Mouse (Mus musculus) limb, embryonic 14.5 days (tissue): Measurements from ENCODE around the gene Sgca. TPM values are rescaled to one million over a fixed set of nuclear protein-coding genes. Genes with fewer than 3 reads are reported as not detected.
"Not testable (repeated sequence)": the region's sequence is repeated elsewhere in the genome, so short reads cannot be mapped to it uniquely, and the experiment has no call there.

Source experiments
- ATAC-seq: fragments of 200-750 bp; cut with Nextera tagmentation; 2 replicates; pipeline ENCODE4 v1.8.0; 2017; ENCODE audit warnings: low read depth, moderate number of reproducible peaks, moderate TSS enrichment; ENCODE audit not compliant: low FRiP score
- DNase-seq: peaks from one replicate; pipeline ENCODE4 v3.0.0-alpha.2; 2015; ENCODE audit warnings: low spot score
- H3K27ac ChIP-seq: fragments of 300-500 bp; sonication (generic); replicated peaks from 2 replicates; pipeline ENCODE4 v1.5.1; 2014; ENCODE audit warnings: low read depth, mild to moderate bottlenecking, low read length, moderate library complexity, mixed read lengths
- H3K27me3 ChIP-seq: fragments of 300-500 bp; sonication (generic); 2 replicates; pipeline ENCODE4 v1.6.1; 2014; ENCODE audit warnings: low read length, mixed read lengths; ENCODE audit not compliant: control insufficient read depth, insufficient read depth
- H3K36me3 ChIP-seq: fragments of 300-500 bp; sonication (generic); 2 replicates; pipeline ENCODE4 v1.6.1; 2014; ENCODE audit warnings: mild to moderate bottlenecking, low read length, moderate library complexity, mixed read lengths; ENCODE audit not compliant: control insufficient read depth, insufficient read depth
- H3K4me1 ChIP-seq: fragments of 300-500 bp; sonication (generic); 2 replicates; pipeline ENCODE4 v1.6.1; 2014; ENCODE audit warnings: antibody characterized with exemption, low read length, mixed read lengths; ENCODE audit not compliant: control insufficient read depth, insufficient read depth
- H3K4me2 ChIP-seq: fragments of 300-500 bp; sonication (generic); replicated peaks from 2 replicates; pipeline ENCODE4 v1.6.1; 2014; ENCODE audit warnings: low read depth, mild to moderate bottlenecking, low read length, moderate library complexity; ENCODE audit not compliant: severe bottlenecking
- H3K4me3 ChIP-seq: fragments of 300-500 bp; sonication (generic); replicated peaks from 2 replicates; pipeline ENCODE4 v1.5.1; 2014; ENCODE audit warnings: low read length
- H3K9ac ChIP-seq: fragments of 300-500 bp; sonication (generic); 2 replicates; pipeline ENCODE4 v1.6.1; 2014; ENCODE audit warnings: mild to moderate bottlenecking, low read depth, low read length, moderate library complexity; ENCODE audit not compliant: severe bottlenecking
- H3K9me3 ChIP-seq: fragments of 300-500 bp; sonication (generic); 2 replicates; pipeline ENCODE4 v1.6.1; 2016; ENCODE audit warnings: low read length; ENCODE audit not compliant: control insufficient read depth
- POLR2A ChIP-seq: fragments of 200-500 bp; IDR thresholded peaks from 2 replicates; pipeline ENCODE4 v1.8.0; 2012; ENCODE audit warnings: inconsistent platforms, mild to moderate bottlenecking, moderate library complexity, borderline replicate concordance; ENCODE audit not compliant: insufficient read depth, insufficient read length; ENCODE audit errors: extremely low read depth
- WGBS: fragments of 180-500 bp; shearing (Covaris S2); extraction: QIAGEN DNeasy Blood & Tissue Kit; methylation state at CpG from one replicate; pipeline ENCODE4 v1.1.7; 2014; 5-methylcytosine and 5-hydroxymethylcytosine counted together
- polyA plus RNA-seq, 2 experiments: library from polyadenylated mRNA; depleted of rRNA in 1 of 2; stranded (reverse) in 1 of 2; unstranded in 1 of 2; fragments of >200 nt; fragmentation: Nextera tagmentation in 1 of 2; extraction: Ambion mirVana in 1 of 2; gene quantifications; 2 replicates each; pipeline versions ENCODE4 v1.2.1 to v1.2.3; 2012 to 2014

Sgca gene
- polyA plus RNA-seq, 2 experiments = 10.2 to 32.9 TPM

DNA sequence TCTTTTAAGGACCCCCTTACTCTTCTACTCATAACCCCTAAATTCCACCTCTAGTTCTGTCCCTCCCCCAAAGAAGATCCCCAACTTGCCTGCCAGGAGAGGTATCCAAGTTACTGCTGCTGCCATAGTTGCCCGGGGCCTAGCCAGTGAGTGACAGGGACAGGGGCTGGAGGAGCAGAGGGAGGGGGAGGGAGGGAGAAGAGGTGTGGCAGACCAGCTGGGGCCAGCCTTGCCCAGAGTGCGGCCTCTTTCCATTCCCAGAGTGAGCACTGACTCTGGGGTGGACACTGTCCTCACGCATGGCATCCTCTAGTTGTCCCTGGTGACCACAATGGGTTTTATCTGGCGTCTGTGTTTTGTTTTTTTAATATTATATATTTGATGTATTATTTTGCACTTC, 2.8 kb downstream of the Sgca start:
- H3K4me1 ChIP-seq = peaks cover 2% of the 10 kb centered on the region; the same call in 1 of the 2 replicates
- no peak for TF ChIP-seq POLR2A
- no peak for DNase-seq
- H3K27ac ChIP-seq = no peak overlapping the region
- WGBS = 56% methylated on average over 4 of the region's 4 CpGs
- H3K4me3 ChIP-seq = no peak overlapping the region
- no peak overlapping the region for H3K9ac ChIP-seq
- H3K36me3 ChIP-seq = no peaks in the 10 kb centered on the region
- H3K27me3 ChIP-seq = no peaks in the 10 kb centered on the region
- peak; percentile 56 for ATAC-seq
- H3K9me3 ChIP-seq = no peaks in the 10 kb centered on the region
- H3K4me2 ChIP-seq = no peak overlapping the region

DNA sequence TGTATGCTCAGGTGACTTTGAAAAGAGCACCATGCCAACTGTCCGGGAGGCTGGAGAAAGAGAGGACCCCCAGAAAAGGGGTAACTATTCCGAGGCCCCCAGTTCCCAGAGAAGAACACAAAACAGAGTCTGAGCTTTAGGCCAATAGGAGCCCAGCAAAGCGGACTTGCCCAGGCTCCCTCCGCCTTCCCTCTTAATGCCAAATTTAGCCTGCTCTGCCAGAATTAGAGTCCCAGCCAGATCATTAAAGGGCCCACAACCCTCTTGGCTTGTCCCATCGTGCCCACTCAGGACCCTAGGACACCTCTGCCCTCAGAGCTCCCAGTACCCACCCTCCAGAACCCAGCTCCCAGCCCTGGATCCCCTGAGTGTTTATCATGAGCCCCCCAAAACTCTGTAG, 3.2 kb downstream of the Sgca start:
- H3K4me3 ChIP-seq = no peak overlapping the region
- no peaks in the 10 kb centered on the region for H3K9me3 ChIP-seq
- no peaks in the 10 kb centered on the region for H3K4me1 ChIP-seq
- H3K9ac ChIP-seq = no peak overlapping the region
- no peak overlapping the region for H3K4me2 ChIP-seq
- WGBS = 58% methylated on average over 5 of the region's 5 CpGs
- TF ChIP-seq POLR2A = no peak
- no peak overlapping the region for H3K27ac ChIP-seq
- DNase-seq (no peak), ATAC-seq (no peak)
- H3K36me3 ChIP-seq = no peaks in the 10 kb centered on the region
- H3K27me3 ChIP-seq = no peaks in the 10 kb centered on the region

DNA sequence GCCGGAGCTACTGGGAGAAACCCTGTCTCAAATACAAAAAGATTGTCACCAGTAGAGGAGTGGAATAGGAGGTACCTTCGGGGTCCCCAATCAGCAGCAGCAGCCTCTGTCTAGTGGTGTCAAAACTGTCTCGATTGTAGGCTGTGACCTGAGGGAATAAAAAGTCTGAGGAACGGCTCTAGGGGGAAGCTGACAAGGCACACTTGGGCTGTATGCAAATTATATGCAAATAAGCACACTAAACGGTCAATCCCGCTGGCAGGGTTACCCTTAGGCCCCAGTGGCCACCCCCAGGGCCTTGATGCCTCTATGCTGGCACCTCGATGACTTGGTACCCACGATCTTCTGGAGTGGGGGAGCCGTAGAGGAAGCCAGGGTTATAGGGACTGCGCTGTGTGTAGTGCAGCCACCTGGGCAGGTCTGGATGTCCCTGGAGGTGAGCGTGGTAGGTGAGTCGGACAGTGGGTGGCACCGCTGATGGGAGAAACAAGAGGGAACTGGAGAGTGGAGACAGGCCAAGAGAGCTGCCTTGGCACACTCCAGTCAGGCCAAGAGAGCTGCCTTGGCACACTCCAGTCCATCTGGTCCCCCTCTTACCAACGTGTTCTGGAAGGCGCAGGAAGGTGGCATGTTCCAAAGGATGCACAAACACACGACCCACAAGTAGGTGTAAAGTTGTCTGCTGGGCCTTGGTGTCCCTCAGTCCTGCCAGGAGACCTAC, 4.1 kb downstream of the Sgca start:
- Histone ChIP-seq H3K4me2 (no peak overlapping the region), H3K36me3 (no peaks in the 10 kb centered on the region), H3K9me3 (no peaks in the 10 kb centered on the region), H3K4me1 (no peaks in the 10 kb centered on the region), H3K27ac (no peak overlapping the region), H3K4me3 (no peak overlapping the region), H3K9ac (peak overlapping the region; percentile 21; the same call in 1 of the 2 replicates), H3K27me3 (no peaks in the 10 kb centered on the region)
- no peak for TF ChIP-seq POLR2A
- ATAC-seq (no peak), DNase-seq (no peak)
- 66% methylated on average over 16 of the region's 16 CpGs for WGBS

DNA sequence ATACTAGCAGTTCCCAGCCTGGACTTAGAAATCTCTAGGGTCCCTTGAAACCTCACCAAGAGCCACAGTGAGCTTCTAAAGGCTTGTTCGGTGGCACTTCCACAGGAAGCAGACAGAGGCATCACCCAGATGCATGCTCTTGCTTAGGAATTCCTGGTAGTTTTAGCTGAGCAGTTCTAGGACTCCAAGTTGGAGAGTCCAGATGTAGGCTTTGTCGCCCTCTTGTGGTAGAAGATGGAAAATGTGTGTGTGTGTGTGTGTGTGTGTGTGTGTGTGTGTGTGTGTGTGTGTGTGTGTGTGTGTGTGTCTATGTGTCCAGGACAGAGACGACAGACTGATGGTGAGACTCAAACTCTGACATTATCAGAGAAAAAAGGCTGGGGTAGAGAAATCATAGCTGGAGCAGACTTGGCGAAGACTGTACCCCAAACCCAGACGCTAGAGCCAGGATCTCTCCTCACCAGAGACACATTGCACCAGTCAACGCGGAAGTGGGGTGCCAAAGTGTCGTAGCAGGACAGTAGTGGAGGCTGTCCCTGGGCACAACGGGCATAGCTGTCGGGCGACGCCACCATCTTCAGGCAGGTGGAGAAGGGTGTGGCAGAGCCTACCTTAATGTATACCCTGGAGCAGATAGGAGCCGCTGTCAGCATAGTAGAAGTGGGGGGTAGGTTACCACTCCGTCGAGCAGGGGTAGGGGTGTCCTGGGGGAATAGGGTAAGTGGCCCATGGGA, 5.8 kb downstream of the Sgca start:
- ATAC-seq = peak; percentile 56; the same call in 1 of the 2 replicates

DNA sequence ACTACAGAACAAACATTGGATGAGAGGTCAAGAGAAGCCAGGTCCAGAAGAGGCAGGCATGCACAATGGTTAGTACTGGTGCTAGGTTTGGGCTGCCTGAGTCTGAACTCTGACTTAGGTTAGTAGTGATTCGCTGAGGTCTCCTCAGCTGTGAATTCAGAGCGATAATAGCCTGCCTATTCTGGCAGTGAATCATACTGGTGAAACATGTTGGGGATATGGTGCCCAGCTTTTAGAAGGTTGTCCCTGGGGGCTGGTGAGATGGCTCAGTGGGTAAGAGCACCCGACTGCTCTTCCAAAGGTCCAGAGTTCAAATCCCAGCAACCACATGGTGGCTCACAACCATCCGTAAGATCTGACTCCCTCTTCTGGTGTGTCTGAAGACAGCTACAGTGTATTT, 6.4 kb downstream of the Sgca start:
- H3K4me3 ChIP-seq, H3K27me3 ChIP-seq, DNase-seq, H3K4me2 ChIP-seq, H3K4me1 ChIP-seq, H3K9me3 ChIP-seq, H3K27ac ChIP-seq, H3K9ac ChIP-seq, H3K36me3 ChIP-seq, ATAC-seq: not testable (repeated sequence)
- 91% methylated on average over 4 of the region's 4 CpGs for WGBS

More for the DNA sequence above, 5.8 kb downstream of the Sgca start:
- Histone ChIP-seq H3K36me3 (no peaks in the 10 kb centered on the region), H3K4me2 (no peak overlapping the region), H3K4me1 (no peaks in the 10 kb centered on the region), H3K9me3 (no peaks in the 10 kb centered on the region), H3K27ac (no peak overlapping the region), H3K9ac (no peak overlapping the region), H3K27me3 (no peaks in the 10 kb centered on the region), H3K4me3 (no peak overlapping the region)
- peak; percentile 73 for DNase-seq
- no peak for TF ChIP-seq POLR2A
- 58% methylated on average over 15 of the region's 15 CpGs for WGBS
